Mouse (Mus musculus) myocyte (in vitro differentiated cells): ENCODE measurements around the gene Hist1h3f. TPM values are rescaled to one million over a fixed set of nuclear protein-coding genes. Genes with fewer than 3 reads are reported as not detected.

Experiments
- H3K27me3 ChIP-seq: one replicate; pipeline ENCODE4 v1.6.1; 2011; ENCODE audit not compliant: control insufficient read depth, insufficient read depth, insufficient read length
- H3K36me3 ChIP-seq: one replicate; pipeline ENCODE4 v1.6.1; 2011; ENCODE audit not compliant: control insufficient read depth, insufficient read depth
- H3K4me2 ChIP-seq: one replicate; pipeline ENCODE4 v1.6.1; 2011; ENCODE audit warnings: low read depth, control low read depth
- H3K4me3 ChIP-seq: one replicate; pipeline ENCODE4 v1.5.1; 2011; ENCODE audit warnings: mild to moderate bottlenecking, control low read depth, moderate library complexity
- H3K79me2 ChIP-seq: one replicate; pipeline ENCODE4 v1.6.1; 2011; ENCODE audit not compliant: control insufficient read depth, insufficient read depth
- H3ac ChIP-seq: one replicate; pipeline ENCODE4 v1.6.1; 2011; ENCODE audit not compliant: control insufficient read depth, insufficient read length
- CEBPB ChIP-seq: IDR thresholded peaks from 2 replicates; pipeline ENCODE4 v1.6.1; 2011; ENCODE audit warnings: mild to moderate bottlenecking, moderate library complexity; ENCODE audit not compliant: poor library complexity, insufficient read depth, severe bottlenecking
- E2F4 ChIP-seq: IDR thresholded peaks from one replicate; pipeline ENCODE4 v1.6.1; 2011; ENCODE audit warnings: mild to moderate bottlenecking, control low read depth, moderate library complexity; ENCODE audit not compliant: insufficient read depth
- MAX ChIP-seq: IDR thresholded peaks from one replicate; pipeline ENCODE4 v1.6.1; 2011; ENCODE audit warnings: low read depth, mild to moderate bottlenecking, control low read depth
- MYOD1 ChIP-seq, 3 experiments: IDR thresholded peaks; one replicate each; pipeline ENCODE4 v1.6.1; 2011; ENCODE audit warnings: control low read depth in 2 of 3, low read depth in 2 of 3, mild to moderate bottlenecking in 2 of 3, moderate library complexity in 1 of 3; ENCODE audit not compliant: insufficient read length in 2 of 3, control insufficient read depth in 1 of 3
- MYOG ChIP-seq, 3 experiments: IDR thresholded peaks; one replicate each; pipeline ENCODE4 v1.6.1; 2011; ENCODE audit warnings: control low read depth in 2 of 3, low read depth in 2 of 3, mild to moderate bottlenecking in 2 of 3; ENCODE audit not compliant: insufficient read length in 2 of 3, control insufficient read depth in 1 of 3, insufficient read depth in 1 of 3
- POLR2A ChIP-seq: IDR thresholded peaks from one replicate; pipeline ENCODE4 v1.6.1; 2011; ENCODE audit warnings: low read depth, mild to moderate bottlenecking, control low read depth, moderate library complexity; ENCODE audit not compliant: insufficient read length
- POLR2AphosphoS2 ChIP-seq: IDR thresholded peaks from one replicate; pipeline ENCODE4 v1.6.1; 2011; ENCODE audit warnings: low read depth, control low read depth; ENCODE audit not compliant: insufficient read length
- REST ChIP-seq: IDR thresholded peaks from one replicate; pipeline ENCODE4 v1.6.1; 2011; ENCODE audit warnings: mild to moderate bottlenecking, control low read depth, moderate library complexity; ENCODE audit not compliant: insufficient read depth, insufficient read length
- SRF ChIP-seq: IDR thresholded peaks from one replicate; pipeline ENCODE4 v1.6.1; 2011; ENCODE audit warnings: low read depth; ENCODE audit not compliant: control insufficient read depth, insufficient read length
- TCF12 ChIP-seq: IDR thresholded peaks from one replicate; pipeline ENCODE4 v1.6.1; 2011; ENCODE audit warnings: mild to moderate bottlenecking, control low read depth; ENCODE audit not compliant: poor library complexity, insufficient read depth, severe bottlenecking
- TCF3 ChIP-seq: IDR thresholded peaks from one replicate; pipeline ENCODE4 v1.6.1; 2011; ENCODE audit warnings: low read depth, control low read depth; ENCODE audit not compliant: insufficient read length
- USF1 ChIP-seq: IDR thresholded peaks from one replicate; pipeline ENCODE4 v1.6.1; 2011; ENCODE audit warnings: low read depth, mild to moderate bottlenecking, control low read depth, moderate library complexity
- polyA plus RNA-seq: library from polyadenylated mRNA; unstranded; fragments of >200 nt; fragmentation: generic; extraction: Trizol; gene quantifications from one replicate; pipeline ENCODE4 v1.2.1, GENCODE M21; 2012; ENCODE audit warnings: missing spikeins

Hist1h3f gene
- polyA plus RNA-seq, 1 experiment, result 0.91 TPM

GRCm38 (mm10) chr13:23500424-23501200, 43.2 kb upstream of the Hist1h3f start:
- TF ChIP-seq MYOD1 (IDR thresholded peaks at IDR 0.05; ENCODE audit: control insufficient read depth in 1 of 3, insufficient read length in 2 of 3, low read depth in 2 of 3) (no peak), CEBPB (no peak), SRF (no peak), USF1 (no peak), REST (no peak), TCF12 (no peak), POLR2AphosphoS2 (no peak), POLR2A (no peak), E2F4 (no peak), TCF3 (no peak), MAX (no peak), MYOG (IDR thresholded peaks at IDR 0.05; ENCODE audit: control insufficient read depth in 1 of 3, insufficient read depth in 1 of 3, insufficient read length in 2 of 3, low read depth in 2 of 3) (no peak)
- Histone ChIP-seq H3K27me3 (no peaks in the 10 kb centered on the region), H3K4me2 (peak overlapping the region; percentile 3), H3K4me3 (no peak overlapping the region), H3K79me2 (no peaks in the 10 kb centered on the region), H3ac (no peak overlapping the region), H3K36me3 (no peaks in the 10 kb centered on the region)

- Histone ChIP-seq H3ac (no peak overlapping the region), H3K36me3 (no peaks in the 10 kb centered on the region), H3K4me2 (no peak overlapping the region), H3K4me3 (no peak overlapping the region), H3K27me3 (no peaks in the 10 kb centered on the region), H3K79me2 (no peaks in the 10 kb centered on the region)
- TF ChIP-seq USF1 (no peak), SRF (no peak), TCF3 (no peak), MYOG (IDR thresholded peaks at IDR 0.05; ENCODE audit: control insufficient read depth in 1 of 3, insufficient read depth in 1 of 3, insufficient read length in 2 of 3, low read depth in 2 of 3) (no peak), REST (no peak)
These were observed 42.3 kb upstream of the Hist1h3f start for GRCm38 (mm10) chr13:23501511-23501910.

- Histone ChIP-seq H3K4me2 (peak overlapping the region; percentile 14), H3K4me3 (no peak overlapping the region)
These were observed 41.8 kb upstream of the Hist1h3f start for GRCm38 (mm10) chr13:23502031-23502567.

GRCm38 (mm10) chr13:23502916-23503315, 40.9 kb upstream of the Hist1h3f start:
- Histone ChIP-seq H3K4me3 (no peak overlapping the region), H3K27me3 (no peaks in the 10 kb centered on the region), H3K4me2 (no peak overlapping the region), H3K79me2 (no peaks in the 10 kb centered on the region), H3ac (no peak overlapping the region), H3K36me3 (no peaks in the 10 kb centered on the region)
- TF ChIP-seq E2F4, result no peak
- TF ChIP-seq USF1, result no peak
- TF ChIP-seq MAX, result no peak
- no peak for TF ChIP-seq POLR2A
- no peak for TF ChIP-seq MYOG (IDR thresholded peaks at IDR 0.05; ENCODE audit: control insufficient read depth in 1 of 3, insufficient read depth in 1 of 3, insufficient read length in 2 of 3, low read depth in 2 of 3)
- no peak for TF ChIP-seq TCF12
- TF ChIP-seq POLR2AphosphoS2, result no peak
- TF ChIP-seq MYOD1 (IDR thresholded peaks at IDR 0.05; ENCODE audit: control insufficient read depth in 1 of 3, insufficient read length in 2 of 3, low read depth in 2 of 3), result no peak
- TF ChIP-seq CEBPB, result no peak
- no peak for TF ChIP-seq SRF
- no peak for TF ChIP-seq REST
- no peak for TF ChIP-seq TCF3

More at GRCm38 (mm10) chr13:23502031-23502567, 41.8 kb upstream of the Hist1h3f start:
- TF ChIP-seq TCF12 (no peak), POLR2A (no peak), E2F4 (no peak), USF1 (no peak), MYOD1 (IDR thresholded peaks at IDR 0.05; ENCODE audit: control insufficient read depth in 1 of 3, insufficient read length in 2 of 3, low read depth in 2 of 3) (no peak), MYOG (IDR thresholded peaks at IDR 0.05; ENCODE audit: control insufficient read depth in 1 of 3, insufficient read depth in 1 of 3, insufficient read length in 2 of 3, low read depth in 2 of 3) (no peak), MAX (no peak), TCF3 (no peak), POLR2AphosphoS2 (no peak), REST (no peak), CEBPB (no peak), SRF (no peak)
- Histone ChIP-seq H3ac (no peak overlapping the region), H3K36me3 (no peaks in the 10 kb centered on the region), H3K79me2 (no peaks in the 10 kb centered on the region), H3K27me3 (no peaks in the 10 kb centered on the region)
